8 mouse cellular contexts compared by ENCODE assay signal in genomic region chr17:35840561-35840960, GRCm38 (mm10). TPM values are rescaled to one million over a fixed set of nuclear protein-coding genes. Genes with fewer than 3 reads are reported as not detected.
DNase-seq lines count a peak whose midpoint lies in the region; ATAC-seq and TF ChIP-seq lines count a peak whose summit lies in the region.

No protein-coding gene starts in this region.

- WGBS in heart, embryonic 16.5 days, result 57% methylated on average over 14 of the region's 14 CpGs
- 57% methylated on average over 14 of the region's 14 CpGs for WGBS in hindbrain, embryonic 12.5 days
- 57% methylated on average over 14 of the region's 14 CpGs for WGBS in midbrain, embryonic 13.5 days

- no peaks in the 10 kb centered on the region for H3K27me3 ChIP-seq in heart, embryonic 16.5 days (ENCODE audit: control insufficient read depth, insufficient read depth, low read length)
- no peaks in the 10 kb centered on the region for H3K27me3 ChIP-seq in MEL (ENCODE audit: control insufficient read depth in 1 of 2, insufficient read depth in 2 of 2, low read length in 2 of 2)
- H3K27me3 ChIP-seq in hindbrain, embryonic 12.5 days, result no peaks in the 10 kb centered on the region
- H3K27me3 ChIP-seq in midbrain, embryonic 13.5 days, result no peaks in the 10 kb centered on the region

- peak overlapping the region; percentile 56 for H3K4me2 ChIP-seq in heart, embryonic 16.5 days (ENCODE audit: low read depth, low read length)
- peak overlapping the region; percentile 73 for H3K4me2 ChIP-seq in hindbrain, embryonic 12.5 days (replicated peaks)
- H3K4me2 ChIP-seq in midbrain, embryonic 13.5 days (replicated peaks), result peak overlapping the region; percentile 49

- TF ChIP-seq CTCF in MEL (IDR thresholded peaks at IDR 0.05 in 2 of 3, conservative IDR thresholded peaks at IDR 0.05 in 1 of 3; ENCODE audit: control insufficient read depth in 1 of 3, insufficient read depth in 1 of 3, low read depth in 2 of 3, low read length in 3 of 3, poor library complexity in 1 of 3, severe bottlenecking in 1 of 3), result no peak

- ATAC-seq in heart, embryonic 16.5 days (replicated peaks; ENCODE audit: extremely low read depth, insufficient read depth, low FRiP score), result no peak
- no peak for ATAC-seq in hindbrain, embryonic 12.5 days (ENCODE audit: low FRiP score)
- ATAC-seq in midbrain, embryonic 13.5 days, result no peak
- no peak for ATAC-seq in cerebellum, adult (ENCODE audit: insufficient number of reproducible peaks, low FRiP score, low TSS enrichment)

- peak overlapping the region; percentile 70 for H3K9ac ChIP-seq in heart, embryonic 16.5 days (ENCODE audit: low read length)
- H3K9ac ChIP-seq in MEL (ENCODE audit: control insufficient read depth, low read depth, low read length, poor library complexity, severe bottlenecking), result peak overlapping the region; percentile 69
- no peak overlapping the region for H3K9ac ChIP-seq in hindbrain, embryonic 12.5 days
- H3K9ac ChIP-seq in midbrain, embryonic 13.5 days (replicated peaks), result no peak overlapping the region; the same call in 1 of the 2 replicates

- peaks cover 23% of the 10 kb centered on the region for H3K4me1 ChIP-seq in heart, embryonic 16.5 days (ENCODE audit: control insufficient read depth, insufficient read depth, low read length)
- peaks cover 0 to 28% of the 10 kb centered on the region in 2 experiments; a peak in 3 of 4 replicates for H3K4me1 ChIP-seq in MEL (ENCODE audit: control insufficient read depth in 1 of 2, insufficient read depth in 2 of 2, low read length in 2 of 2)
- H3K4me1 ChIP-seq in hindbrain, embryonic 12.5 days, result peaks cover 22% of the 10 kb centered on the region
- H3K4me1 ChIP-seq in midbrain, embryonic 13.5 days (replicated peaks), result peaks cover 38% of the 10 kb centered on the region

- H3K27ac ChIP-seq in heart, embryonic 16.5 days (ENCODE audit: low read length), result peak overlapping the region; percentile 81
- peak overlapping the region; percentile 62 for H3K27ac ChIP-seq in MEL (ENCODE audit: control insufficient read depth, low read depth, low read length)
- peak overlapping the region; percentile 73; the same call in 1 of the 2 replicates for H3K27ac ChIP-seq in hindbrain, embryonic 12.5 days
- peak overlapping the region; percentile 70; the same call in 1 of the 2 replicates for H3K27ac ChIP-seq in midbrain, embryonic 13.5 days

- DNase-seq in heart, adult 8-10 months (ENCODE audit: low spot score), result no peak
- DNase-seq in MEL (ENCODE audit: low read depth, low spot score), result no peak
- DNase-seq in adrenal gland, postnatal 36 days, result no peak
- no peak for DNase-seq in left cerebral cortex, adult 18-20 months (ENCODE audit: low spot score in 2 of 2)

- no peak for TF ChIP-seq POLR2A in MEL (IDR thresholded peaks at IDR 0.05; ENCODE audit: control insufficient read depth in 1 of 2, insufficient read depth in 1 of 2, low read depth in 1 of 2, low read length in 2 of 2, poor library complexity in 1 of 2)

- H3K9me3 ChIP-seq in heart, embryonic 16.5 days (replicated peaks; ENCODE audit: control insufficient read depth, low read length), result no peaks in the 10 kb centered on the region
- no peaks in the 10 kb centered on the region for H3K9me3 ChIP-seq in MEL (replicated peaks; ENCODE audit: insufficient read depth, low read length)
- no peaks in the 10 kb centered on the region for H3K9me3 ChIP-seq in hindbrain, embryonic 12.5 days (replicated peaks)
- H3K9me3 ChIP-seq in midbrain, embryonic 13.5 days, result no peaks in the 10 kb centered on the region

- peak overlapping the region; percentile 52 for H3K4me3 ChIP-seq in heart, embryonic 16.5 days (ENCODE audit: low read length)
- peak overlapping the region; percentile 21 to 23 for H3K4me3 ChIP-seq in MEL (ENCODE audit: control insufficient read depth in 1 of 2, insufficient read depth in 1 of 2, low read depth in 2 of 2, low read length in 2 of 2)
- H3K4me3 ChIP-seq in hindbrain, embryonic 12.5 days, result peak overlapping the region; percentile 58
- peak overlapping the region; percentile 59 for H3K4me3 ChIP-seq in midbrain, embryonic 13.5 days (replicated peaks)

- H3K79me2 ChIP-seq in MEL (ENCODE audit: control insufficient read depth, insufficient read depth, low read length, poor library complexity), result peaks cover 40% of the 10 kb centered on the region

- peaks cover 10% of the 10 kb centered on the region for H3K36me3 ChIP-seq in heart, embryonic 16.5 days (ENCODE audit: control insufficient read depth, insufficient read depth)
- peaks cover 3 to 29% of the 10 kb centered on the region in 2 experiments; a peak in 3 of 4 replicates for H3K36me3 ChIP-seq in MEL (ENCODE audit: control insufficient read depth in 1 of 2, insufficient read depth in 2 of 2, low read length in 2 of 2)
- H3K36me3 ChIP-seq in hindbrain, embryonic 12.5 days, result peaks cover 21% of the 10 kb centered on the region
- H3K36me3 ChIP-seq in midbrain, embryonic 13.5 days, result peaks cover 22% of the 10 kb centered on the region

- TF ChIP-seq EP300 in MEL (IDR thresholded peaks at IDR 0.05; ENCODE audit: low read depth in 1 of 2, low read length in 2 of 2), result no peak

- no peak for TF ChIP-seq RAD21 in MEL (IDR thresholded peaks at IDR 0.05; ENCODE audit: low read depth, low read length)

TF ChIP-seq in MEL, 35 proteins besides CTCF, POLR2A, EP300 and RAD21 (continues in another document):
- TF ChIP-seq HCFC1 (IDR thresholded peaks at IDR 0.05; ENCODE audit: low read depth, low read length) (no peak), E2F4 (IDR thresholded peaks at IDR 0.05; ENCODE audit: borderline replicate concordance, low read depth, low read length) (no peak), SMC3 (IDR thresholded peaks at IDR 0.05; ENCODE audit: low read depth, low read length) (no peak), KAT2A (conservative IDR thresholded peaks at IDR 0.05; ENCODE audit: low read depth, low read length) (no peak), ZMIZ1 (IDR thresholded peaks at IDR 0.05; ENCODE audit: low read depth, low read length) (no peak), ZNF384 (IDR thresholded peaks at IDR 0.05; ENCODE audit: low read depth, low read length) (no peak)

RNA-seq across cellular contexts. Expression of gene Mdc1, which starts 0.8 kb away (rescaled TPM):
- 14.7 and 15.0 TPM in 2 replicates for polyA plus RNA-seq in heart, embryonic 16.5 days (2015; fragmentation: Nextera tagmentation; extraction: Ambion mirVana)
- 10 to 100 TPM; 11.5 to 12.8 (median 12.0) TPM for total RNA-seq in heart, adult 8-10 months (2022)
- total RNA-seq in MEL (2012; rRNA removed), result 15.0 and 17.2 TPM in 2 replicates
- polyA plus RNA-seq in MEL (2012; ENCODE audit: insufficient read depth in 1 of 2, insufficient read length in 2 of 2, low read depth in 1 of 2, low replicate concordance in 2 of 2, missing spikeins in 1 of 2), result 10 to 100 TPM; 46.6 to 77.9 TPM
- 14.4 and 18.2 TPM in 2 replicates for polyA plus RNA-seq in hindbrain, embryonic 12.5 days (2016; fragmentation: Nextera tagmentation; extraction: Ambion mirVana)
- 10.3 and 12.7 TPM in 2 replicates for polyA plus RNA-seq in midbrain, embryonic 13.5 days (2015; fragmentation: Nextera tagmentation; extraction: Ambion mirVana)
- total RNA-seq in adrenal gland, postnatal 36 days (2021), result 10 to 100 TPM; 18.3 to 18.7 TPM
- total RNA-seq in left cerebral cortex, adult 18-20 months (2021), result 10 to 100 TPM; 17.6 to 17.7 TPM

RNA-seq across cellular contexts. Expression of gene Tubb5, which starts 2.5 kb away (rescaled TPM):
- polyA plus RNA-seq in heart, embryonic 16.5 days (2015; fragmentation: Nextera tagmentation; extraction: Ambion mirVana), result 634 and 654 TPM in 2 replicates
- 10 to 100 TPM; 65.2 to 94.6 (median 72.1) TPM for total RNA-seq in heart, adult 8-10 months (2022)
- total RNA-seq in MEL (2012; rRNA removed), result 1,137 and 1,211 TPM in 2 replicates
- polyA plus RNA-seq in MEL (2012; ENCODE audit: insufficient read depth in 1 of 2, insufficient read length in 2 of 2, low read depth in 1 of 2, low replicate concordance in 2 of 2, missing spikeins in 1 of 2), result 1,000 to 10,000 TPM; 1,040 to 1,575 TPM
- polyA plus RNA-seq in hindbrain, embryonic 12.5 days (2016; fragmentation: Nextera tagmentation; extraction: Ambion mirVana), result 1,505 and 1,511 TPM in 2 replicates
- polyA plus RNA-seq in midbrain, embryonic 13.5 days (2015; fragmentation: Nextera tagmentation; extraction: Ambion mirVana), result 1,832 and 1,895 TPM in 2 replicates
- 100 to 1,000 TPM; 188 to 218 TPM for total RNA-seq in adrenal gland, postnatal 36 days (2021)
- 100 to 1,000 TPM; 442 to 465 TPM for total RNA-seq in left cerebral cortex, adult 18-20 months (2021)

RNA-seq across cellular contexts. Expression of gene Flot1, which starts 17.5 kb away (rescaled TPM):
- 119 and 134 TPM in 2 replicates for polyA plus RNA-seq in heart, embryonic 16.5 days (2015; fragmentation: Nextera tagmentation; extraction: Ambion mirVana)
- 100 to 1,000 TPM; 154 to 174 (median 157) TPM for total RNA-seq in heart, adult 8-10 months (2022)
- 38.1 and 39.5 TPM in 2 replicates for total RNA-seq in MEL (2012; rRNA removed)
- 10 to 100 TPM in 1 of 2 experiments, not detected in 1; 64.1 TPM for polyA plus RNA-seq in MEL (2012; ENCODE audit: insufficient read depth in 1 of 2, insufficient read length in 2 of 2, low read depth in 1 of 2, low replicate concordance in 2 of 2, missing spikeins in 1 of 2)
- polyA plus RNA-seq in hindbrain, embryonic 12.5 days (2016; fragmentation: Nextera tagmentation; extraction: Ambion mirVana), result 50.9 and 60.3 TPM in 2 replicates
- polyA plus RNA-seq in midbrain, embryonic 13.5 days (2015; fragmentation: Nextera tagmentation; extraction: Ambion mirVana), result 59.6 and 67.4 TPM in 2 replicates
- total RNA-seq in adrenal gland, postnatal 36 days (2021), result 10 to 100 TPM; 60.5 to 73.4 TPM
- total RNA-seq in left cerebral cortex, adult 18-20 months (2021), result 100 to 1,000 TPM; 127 to 158 TPM

RNA-seq across cellular contexts. Expression of gene Ier3, which starts 19.1 kb away (rescaled TPM):
- polyA plus RNA-seq in heart, embryonic 16.5 days (2015; fragmentation: Nextera tagmentation; extraction: Ambion mirVana), result 60.9 and 62.6 TPM in 2 replicates
- 10 to 100 TPM; 31.3 to 64.3 (median 38.9) TPM for total RNA-seq in heart, adult 8-10 months (2022)
- total RNA-seq in MEL (2012; rRNA removed), result 5.5 and 8.4 TPM in 2 replicates
- polyA plus RNA-seq in MEL (2012; ENCODE audit: insufficient read depth in 1 of 2, insufficient read length in 2 of 2, low read depth in 1 of 2, low replicate concordance in 2 of 2, missing spikeins in 1 of 2), result 10 to 100 TPM in 1 of 2 experiments, not detected in 1; 12.2 TPM
- polyA plus RNA-seq in hindbrain, embryonic 12.5 days (2016; fragmentation: Nextera tagmentation; extraction: Ambion mirVana), result 5.8 and 6.3 TPM in 2 replicates
- polyA plus RNA-seq in midbrain, embryonic 13.5 days (2015; fragmentation: Nextera tagmentation; extraction: Ambion mirVana), result 6.7 and 7.1 TPM in 2 replicates
- total RNA-seq in adrenal gland, postnatal 36 days (2021), result 10 to 100 TPM; 19.2 to 36.5 TPM
- 10 to 100 TPM; 16.0 to 21.3 TPM for total RNA-seq in left cerebral cortex, adult 18-20 months (2021)

RNA-seq across cellular contexts. Expression of gene Nrm, which starts 20.6 kb away (rescaled TPM):
- 45.9 and 46.9 TPM in 2 replicates for polyA plus RNA-seq in heart, embryonic 16.5 days (2015; fragmentation: Nextera tagmentation; extraction: Ambion mirVana)
- total RNA-seq in heart, adult 8-10 months (2022), result 1 to 10 TPM; 1.7 to 2.9 (median 1.8) TPM
- total RNA-seq in MEL (2012; rRNA removed), result 11.1 and 13.7 TPM in 2 replicates
- polyA plus RNA-seq in MEL (2012; ENCODE audit: insufficient read depth in 1 of 2, insufficient read length in 2 of 2, low read depth in 1 of 2, low replicate concordance in 2 of 2, missing spikeins in 1 of 2), result 10 to 100 TPM in 1 of 2 experiments, not detected in 1; 49.9 TPM
- polyA plus RNA-seq in hindbrain, embryonic 12.5 days (2016; fragmentation: Nextera tagmentation; extraction: Ambion mirVana), result 36.0 and 36.9 TPM in 2 replicates
- polyA plus RNA-seq in midbrain, embryonic 13.5 days (2015; fragmentation: Nextera tagmentation; extraction: Ambion mirVana), result 28.9 and 33.2 TPM in 2 replicates
- total RNA-seq in adrenal gland, postnatal 36 days (2021), result 1 to 10 TPM; 6.7 to 7.5 TPM
- total RNA-seq in left cerebral cortex, adult 18-20 months (2021), result 1 to 10 TPM; 2.0 to 2.6 TPM

Comparison
In these comparisons a context has a peak if more than half of its experiments do, and no peak if none do; other contexts are left out.
1. H3K9ac ChIP-seq: peak in heart, embryonic 16.5 days (single experiment) and MEL (single experiment); none in hindbrain, embryonic 12.5 days (single experiment) and midbrain, embryonic 13.5 days (single experiment).
2. Peak in every context shown above with its lines, with median percentiles within 50 percentile points of each other: H3K27ac ChIP-seq, H3K4me2 ChIP-seq and H3K4me3 ChIP-seq.